Mouse (Mus musculus): ENCODE data around the gene Spryd4.
"Not testable (repeated sequence)": the region's sequence is repeated elsewhere in the genome, so short reads cannot be mapped to it uniquely, and the experiment has no call there.

Spryd4 gene

DNA sequence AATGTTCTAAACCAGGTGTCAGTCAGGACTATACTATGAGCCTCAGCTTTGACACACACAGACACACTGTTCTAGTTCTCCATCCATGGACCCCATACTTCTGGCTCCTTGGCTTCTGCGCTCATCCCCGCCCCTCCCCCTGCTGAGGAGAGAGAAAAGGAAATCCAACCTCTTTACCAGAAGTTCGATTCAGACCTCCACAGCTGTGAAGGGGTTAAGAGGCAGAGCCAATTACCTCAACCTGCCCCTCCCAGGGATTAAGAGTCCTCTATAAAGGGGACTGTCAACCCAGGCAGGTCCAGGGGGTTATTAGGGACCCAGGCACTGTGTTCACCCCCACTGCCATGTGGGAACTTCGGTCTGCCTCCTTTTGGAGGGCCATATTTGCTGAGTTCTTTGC, 13.9 kb upstream of the Spryd4 start, which contains the start of gene Mip:
Mip (plus strand) TSS at position 301 of the 400 bp plus-strand sequence.
- DNase-seq (ENCODE audit: low spot score in 2 of 2): no peak

GRCm38 (mm10) chr10:128225064-128225463, 13.5 kb upstream of the Spryd4 start:
- DNase-seq (ENCODE audit: low spot score in 2 of 2): no peak

DNA sequence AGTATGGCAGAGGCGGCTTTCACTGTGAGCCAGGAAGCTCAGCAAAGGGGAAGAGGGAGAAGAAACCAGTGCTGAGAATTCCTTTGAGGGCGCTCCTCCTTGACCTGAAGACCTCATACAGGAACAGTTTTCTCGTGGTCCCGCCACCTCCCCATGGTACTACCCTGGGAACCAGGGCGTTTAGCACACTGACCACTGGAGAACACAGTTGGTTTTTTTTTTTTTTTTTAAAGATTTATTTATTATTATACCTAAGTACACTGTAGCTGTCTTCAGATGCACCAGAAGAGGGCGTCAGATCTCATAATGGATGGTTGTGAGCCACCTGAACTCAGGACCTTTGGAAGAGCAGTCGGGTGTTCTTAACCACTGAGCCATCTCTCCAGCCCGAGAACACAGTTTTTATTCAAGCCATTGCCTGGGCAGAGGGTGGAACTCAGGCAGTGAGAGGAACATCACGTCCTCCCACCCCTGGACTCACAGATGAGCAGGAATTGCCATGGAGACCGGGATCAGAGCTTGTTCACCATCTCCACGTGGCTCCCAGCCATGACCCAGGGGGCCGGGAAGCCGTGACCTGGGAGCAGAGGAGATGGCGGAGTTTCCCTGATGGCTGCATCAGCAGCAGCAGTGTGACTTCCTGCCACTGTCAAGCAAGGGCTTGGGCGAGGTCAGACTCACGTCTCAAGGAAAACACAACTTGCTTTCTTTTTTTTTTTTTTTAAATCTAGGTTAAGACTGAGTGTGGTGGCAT, 10.1 kb upstream of the Spryd4 start:
- no peak for DNase-seq (ENCODE audit: low spot score in 2 of 2)

- DNase-seq (ENCODE audit: low spot score in 2 of 2): no peak
Measured at GRCm38 (mm10) chr10:128218387-128219117, 6.9 kb upstream of the Spryd4 start.

DNA sequence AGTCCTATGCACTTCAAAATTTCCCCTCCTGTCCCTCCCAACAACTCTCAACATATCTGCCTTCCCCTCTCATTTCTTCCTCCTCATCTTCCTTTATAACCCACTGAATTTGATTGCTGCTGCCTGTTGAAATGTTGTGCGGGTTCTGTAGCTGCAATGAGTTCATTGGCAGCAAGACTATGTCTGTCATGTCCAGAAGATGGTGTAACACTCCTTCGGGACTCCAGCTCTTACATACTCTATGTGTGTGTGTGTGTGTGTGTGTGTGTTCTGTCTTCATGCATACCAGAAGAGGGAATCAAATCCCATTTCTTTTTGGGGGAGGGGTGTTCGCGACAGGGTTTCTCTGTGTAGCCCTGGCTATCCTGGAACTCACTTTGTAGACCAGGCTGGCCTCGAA, 3.4 kb upstream of the Spryd4 start:
- no peak for DNase-seq (ENCODE audit: low spot score in 2 of 2)

DNA sequence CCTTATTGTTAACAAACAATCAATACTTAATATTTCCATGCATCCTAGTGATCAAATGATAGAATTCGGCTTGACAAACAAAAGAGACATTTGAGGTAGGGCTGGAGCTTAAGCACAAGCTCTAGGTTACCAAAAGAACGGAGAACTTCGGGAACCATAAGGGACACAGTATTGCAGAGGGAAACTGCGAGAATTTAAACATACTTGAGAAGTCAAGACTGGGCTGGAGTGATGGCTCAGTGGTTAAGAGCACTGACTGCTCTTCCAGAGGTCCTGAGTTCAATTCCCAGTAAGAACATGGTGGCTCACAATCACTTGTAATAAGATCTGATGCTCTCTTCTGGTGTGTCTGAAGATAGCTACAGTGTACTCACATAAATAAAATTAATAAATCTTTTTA, 2.5 kb upstream of the Spryd4 start:
- not testable (repeated sequence) for DNase-seq (ENCODE audit: low spot score in 2 of 2)

- DNase-seq (ENCODE audit: low spot score in 2 of 2): peak; percentile 56 to 82
Measured at GRCm38 (mm10) chr10:128212871-128213323, 1.3 kb upstream of the Spryd4 start.

- DNase-seq (ENCODE audit: low spot score in 2 of 2): no peak
Measured at GRCm38 (mm10) chr10:128212148-128212547, 541 bp upstream of the Spryd4 start.

DNA sequence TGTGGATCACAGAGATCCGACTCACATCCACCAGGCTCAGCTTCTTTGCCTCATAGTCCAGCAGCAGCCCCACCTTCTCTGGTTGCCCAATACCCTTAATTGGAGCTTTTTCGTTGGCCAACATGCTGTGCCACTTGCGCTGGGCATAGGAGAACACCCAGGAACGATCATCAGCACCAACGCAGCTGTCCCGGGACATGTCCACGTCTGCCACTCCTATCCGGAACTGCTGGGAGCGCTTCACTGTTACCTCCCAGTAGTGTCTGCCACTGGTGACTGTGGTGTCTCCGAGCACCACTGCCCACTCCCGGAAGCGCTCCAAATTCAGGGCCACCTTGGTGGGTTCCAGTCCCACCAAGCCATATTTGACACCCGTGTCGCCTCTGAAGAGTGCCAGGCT, 653 bp downstream of the Spryd4 start:
- peak; percentile 27 to 40 for DNase-seq (ENCODE audit: low spot score in 2 of 2)

DNA sequence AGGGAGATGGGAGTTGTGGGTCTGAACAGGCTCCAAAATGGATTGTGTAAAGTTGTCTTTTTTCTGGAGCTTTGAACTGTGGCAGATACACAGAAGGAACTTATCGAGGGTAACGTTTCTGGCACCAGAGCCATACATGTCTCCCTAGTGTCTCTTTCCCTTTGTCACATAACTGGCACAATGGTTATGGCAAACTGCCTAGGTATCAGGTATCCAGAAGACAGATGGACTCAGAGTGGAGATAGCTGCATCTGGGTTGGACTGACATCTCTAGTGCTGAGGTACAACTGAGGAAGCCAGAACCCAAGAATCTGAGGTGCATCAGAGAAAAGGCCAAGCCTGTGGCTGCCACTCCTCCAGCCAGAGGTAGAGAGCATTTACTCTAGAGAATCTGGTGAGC, 1.5 kb downstream of the Spryd4 start:
- no peak for DNase-seq (ENCODE audit: low spot score in 2 of 2)

GRCm38 (mm10) chr10:128209311-128210009, 2.1 kb downstream of the Spryd4 start:
- DNase-seq (ENCODE audit: low spot score in 2 of 2): no peak

DNA sequence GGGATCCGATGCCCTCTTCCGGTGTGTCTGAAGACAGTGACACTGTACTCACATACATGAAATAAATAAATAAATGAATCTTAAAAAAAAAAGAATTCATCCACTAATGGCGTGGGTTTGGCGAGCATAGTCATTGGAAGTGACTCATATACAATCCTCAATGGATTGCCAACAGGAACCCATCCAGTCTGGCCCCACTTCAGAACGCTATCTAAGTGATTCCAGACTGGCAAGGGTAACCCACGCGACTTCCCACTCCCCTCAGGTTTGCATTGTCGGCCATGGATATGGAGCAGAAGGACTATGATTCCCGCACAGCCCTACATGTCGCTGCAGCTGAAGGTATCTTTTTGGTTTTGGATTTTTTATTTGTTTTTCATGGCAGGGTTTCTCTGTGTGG, 3.3 kb downstream of the Spryd4 start:
- no peak for DNase-seq (ENCODE audit: low spot score in 2 of 2)

GRCm38 (mm10) chr10:128204941-128205340, 6.7 kb downstream of the Spryd4 start:
- DNase-seq (ENCODE audit: low spot score in 2 of 2): no peak

DNA sequence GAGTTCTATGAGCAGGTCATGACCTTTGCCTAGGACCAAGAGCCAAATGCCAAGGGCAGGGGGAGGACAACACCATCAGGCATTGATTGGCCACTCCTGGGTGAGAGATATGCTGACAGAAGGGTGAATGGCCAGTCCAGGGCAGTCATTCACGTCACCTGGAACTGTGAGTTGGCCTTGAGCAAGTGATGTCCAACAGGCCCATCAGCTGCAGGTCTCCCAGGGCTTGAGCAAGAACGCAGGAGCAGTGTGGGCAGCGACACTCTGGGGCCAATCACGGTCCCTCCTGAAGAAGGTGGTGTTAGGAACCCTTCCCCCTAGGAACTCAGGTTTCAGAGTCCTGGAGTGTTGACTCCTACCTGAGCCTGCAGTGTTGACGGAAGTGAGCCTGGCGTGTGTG, 9.8 kb downstream of the Spryd4 start:
- no peak for DNase-seq (ENCODE audit: low spot score in 2 of 2)

GRCm38 (mm10) chr10:128194551-128195461, 16.8 kb downstream of the Spryd4 start:
- DNase-seq (ENCODE audit: low spot score in 2 of 2): no peak

DNA sequence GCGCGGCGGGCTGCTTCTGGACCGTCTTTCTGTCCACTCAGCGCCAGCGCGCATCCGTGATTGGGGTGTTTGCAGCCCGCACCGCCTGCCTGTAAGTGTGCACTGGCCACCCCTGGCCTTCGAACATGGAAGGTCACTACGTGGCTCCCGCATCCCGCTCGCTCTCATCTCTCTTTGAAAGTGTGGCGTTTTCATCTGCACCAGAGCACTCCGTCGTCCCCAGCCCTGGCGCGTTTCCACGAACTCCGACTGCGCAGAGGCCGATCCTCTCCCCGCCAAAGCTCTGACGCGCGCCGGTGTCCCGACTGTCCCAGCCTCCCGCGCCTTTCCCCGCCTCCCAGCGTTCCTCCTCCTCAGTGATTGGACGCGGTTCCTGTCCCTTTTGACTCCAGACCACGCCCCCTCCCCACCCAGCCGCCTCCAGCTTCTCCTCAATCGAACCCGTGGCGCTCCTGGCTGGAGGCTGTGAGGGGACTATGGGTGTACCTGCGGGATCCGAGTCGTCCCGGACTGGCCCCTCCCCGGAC, 17.5 kb downstream of the Spryd4 start, which contains the start of gene Gls2:
Gls2 (plus strand) TSS at position 434 of the 527 bp plus-strand sequence.
- peak; percentile 88 to 97 for DNase-seq (ENCODE audit: low spot score in 2 of 2)

DNA sequence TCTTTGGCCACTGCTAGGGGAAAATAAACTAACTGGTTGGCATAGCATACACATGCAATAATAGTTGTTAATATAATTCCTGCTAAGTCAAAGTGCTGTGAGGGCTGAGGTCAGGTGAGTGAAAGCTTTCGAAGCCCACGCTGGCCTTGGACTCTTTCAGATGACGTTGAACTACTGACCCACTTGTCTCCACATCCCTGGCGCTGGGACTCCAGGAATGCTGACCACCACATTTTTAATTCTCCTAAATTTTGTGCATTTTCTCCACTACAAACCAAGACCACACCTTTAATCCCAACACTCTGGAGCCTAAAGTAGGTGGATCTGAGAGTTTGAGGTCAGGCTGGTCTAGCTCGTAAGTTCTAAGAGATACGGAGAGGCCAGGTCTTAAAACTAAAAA, 18.5 kb downstream of the Spryd4 start:
- DNase-seq (ENCODE audit: low spot score in 2 of 2): no peak

- not testable (repeated sequence) for DNase-seq (ENCODE audit: low spot score in 2 of 2)
Measured at GRCm38 (mm10) chr10:128192030-128192766, 19.4 kb downstream of the Spryd4 start.

GRCm38 (mm10) chr10:128191472-128191871, 20.1 kb downstream of the Spryd4 start:
- DNase-seq (ENCODE audit: low spot score in 2 of 2): no peak

GRCm38 (mm10) chr10:128188242-128188877, 23.2 kb downstream of the Spryd4 start:
- DNase-seq (ENCODE audit: low spot score in 2 of 2): peak; percentile 72 to 87
